Mouse (Mus musculus) thymus, adult 2 months (tissue): ENCODE measurements at regions not wholly inside any gene's neighbourhood (a gene's known extent, or its start where the extent isn't known, plus 50 kb on each side); places are given as distances from the start of the nearest gene placed in this dataset.

Source experiments
- DNase-seq: peaks from one replicate; pipeline ENCODE4 v3.0.0; 2021
- H3K27ac ChIP-seq: fragments of 200-500 bp; 2 replicates; pipeline ENCODE4 v1.5.1; 2012; ENCODE audit warnings: low read length, control low read depth; ENCODE audit not compliant: control insufficient read depth, insufficient read depth
- H3K27me3 ChIP-seq: fragments of 200-500 bp; 2 replicates; pipeline ENCODE4 v1.6.1; 2012; ENCODE audit warnings: mild to moderate bottlenecking, low read length, moderate library complexity, mixed read lengths; ENCODE audit not compliant: control insufficient read depth, insufficient read depth
- H3K36me3 ChIP-seq: fragments of 200-500 bp; 2 replicates; pipeline ENCODE4 v1.6.1; 2012; ENCODE audit warnings: mild to moderate bottlenecking, low read length, moderate library complexity; ENCODE audit not compliant: control insufficient read depth, insufficient read depth
- H3K4me1 ChIP-seq: fragments of 200-500 bp; replicated peaks from 2 replicates; pipeline ENCODE4 v1.6.1; 2012; ENCODE audit warnings: low read length; ENCODE audit not compliant: control insufficient read depth, insufficient read depth
- H3K4me3 ChIP-seq: fragments of 200-500 bp; 2 replicates; pipeline ENCODE4 v1.5.1; 2012; ENCODE audit warnings: mild to moderate bottlenecking, low read length, control low read depth, moderate library complexity; ENCODE audit not compliant: control insufficient read depth, insufficient read depth
- CTCF ChIP-seq: fragments of 200-500 bp; IDR thresholded peaks from 2 replicates; pipeline ENCODE4 v1.5.1; 2012; ENCODE audit warnings: mild to moderate bottlenecking, control low read depth, low read length, moderate library complexity, borderline replicate concordance; ENCODE audit not compliant: control insufficient read depth, poor library complexity, insufficient read depth; ENCODE audit errors: extremely low read depth
- POLR2A ChIP-seq: fragments of 200-500 bp; IDR thresholded peaks from 2 replicates; pipeline ENCODE4 v1.6.1; 2012; ENCODE audit warnings: mild to moderate bottlenecking, low read length, control low read depth, moderate library complexity; ENCODE audit not compliant: control insufficient read depth, poor library complexity, insufficient read depth; ENCODE audit errors: extremely low read depth
- WGBS: fragments of 180-500 bp; shearing (Covaris S2); methylation state at CpG from one replicate; pipeline ENCODE4 v1.1.7; 2018; 5-methylcytosine and 5-hydroxymethylcytosine counted together

GRCm38 (mm10) chr14:74117686-74118085 lies 456.7 kb downstream of the Gm21750 start:
- TF ChIP-seq POLR2A (no peak), CTCF (no peak)
- no peaks in the 10 kb centered on the region for H3K27me3 ChIP-seq
- DNase-seq: no peak
- H3K27ac ChIP-seq: no peak overlapping the region
- no peaks in the 10 kb centered on the region for H3K4me1 ChIP-seq
- no peaks in the 10 kb centered on the region for H3K36me3 ChIP-seq
- WGBS: 82% methylated on average over 2 of the region's 2 CpGs
- H3K4me3 ChIP-seq: no peak overlapping the region

- no peak for DNase-seq
- WGBS: 60% methylated on average over 4 of the region's 4 CpGs
- Histone ChIP-seq H3K27ac (no peak overlapping the region), H3K27me3 (no peaks in the 10 kb centered on the region), H3K4me1 (no peaks in the 10 kb centered on the region), H3K4me3 (no peak overlapping the region), H3K36me3 (no peaks in the 10 kb centered on the region)
- TF ChIP-seq POLR2A (no peak), CTCF (no peak)
Measured at GRCm38 (mm10) chr14:74145202-74145700, 484.2 kb downstream of the Gm21750 start.

- DNase-seq: no peak
- Histone ChIP-seq H3K4me3 (no peak overlapping the region), H3K4me1 (no peaks in the 10 kb centered on the region), H3K27me3 (no peaks in the 10 kb centered on the region), H3K36me3 (no peaks in the 10 kb centered on the region), H3K27ac (no peak overlapping the region)
- TF ChIP-seq POLR2A (no peak), CTCF (no peak)
- WGBS: 93% methylated on average over 2 of the region's 2 CpGs
Measured at GRCm38 (mm10) chr14:74166221-74166620, 474.4 kb upstream of the Htr2a start.

DNA sequence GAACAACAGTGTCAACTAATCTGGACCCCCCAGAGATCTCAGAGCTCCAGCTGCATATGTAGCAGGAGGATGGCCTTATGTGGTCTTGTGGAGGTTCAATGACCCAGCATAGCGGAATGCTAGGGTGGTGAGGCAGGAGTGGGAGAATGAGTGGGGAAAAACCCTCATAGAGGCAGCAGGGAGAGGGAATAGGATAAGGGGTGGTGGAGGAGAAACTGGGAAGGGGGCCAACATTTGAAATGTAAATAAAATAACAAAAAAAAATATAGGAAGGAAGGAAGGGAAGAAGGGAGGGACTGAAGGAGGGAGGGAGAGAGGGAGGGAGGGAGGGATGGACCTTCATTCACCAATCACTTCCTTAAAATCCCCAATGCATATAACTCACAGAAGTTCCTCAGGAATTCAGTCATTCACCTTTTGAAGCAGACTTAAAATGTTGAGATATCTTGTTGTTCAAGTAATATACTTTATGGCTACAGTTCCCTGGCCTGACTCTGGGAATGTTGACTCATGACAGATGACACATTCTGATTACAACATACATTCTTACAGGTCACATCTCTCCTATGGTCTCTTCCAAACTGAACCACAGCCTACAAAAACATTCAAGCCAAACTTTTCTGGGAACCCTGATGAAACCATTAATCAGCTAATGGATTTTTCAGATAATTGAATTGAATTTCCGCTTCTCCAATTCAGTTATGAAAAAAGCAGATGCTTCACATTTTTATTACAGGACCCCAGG lies 471.3 kb upstream of the Htr2a start:
- Histone ChIP-seq H3K27ac (no peak overlapping the region), H3K36me3 (no peaks in the 10 kb centered on the region), H3K4me1 (no peaks in the 10 kb centered on the region), H3K27me3 (no peaks in the 10 kb centered on the region), H3K4me3 (no peak overlapping the region)
- DNase-seq: no peak
- WGBS: 94% methylated on average over 2 of the region's 2 CpGs
- TF ChIP-seq CTCF (no peak), POLR2A (no peak)

DNA sequence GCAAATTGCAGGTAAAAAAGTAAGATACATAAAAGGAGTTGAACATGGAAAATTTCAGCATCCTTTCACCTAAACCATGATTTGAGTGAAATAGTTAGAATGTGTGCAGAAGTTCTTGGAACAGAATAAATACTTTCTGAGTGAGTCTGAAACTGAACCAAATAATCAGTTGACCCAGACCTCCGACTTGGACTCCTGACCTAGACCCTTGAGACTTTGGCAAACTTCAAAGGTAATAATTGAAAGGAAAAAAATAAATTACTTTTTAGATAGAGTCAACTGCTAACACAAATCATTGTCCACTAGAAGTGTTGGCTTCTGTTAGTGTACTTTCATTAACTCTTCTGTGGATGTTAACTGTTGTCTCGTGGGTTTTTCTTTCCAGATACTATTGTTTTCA lies 460.6 kb upstream of the Htr2a start:
- Histone ChIP-seq H3K36me3 (no peaks in the 10 kb centered on the region), H3K27ac (no peak overlapping the region), H3K4me3 (no peak overlapping the region), H3K27me3 (no peaks in the 10 kb centered on the region), H3K4me1 (no peaks in the 10 kb centered on the region)
- 94% methylated on average over 2 of the region's 2 CpGs for WGBS
- no peak for DNase-seq
- TF ChIP-seq POLR2A (no peak), CTCF (no peak)

GRCm38 (mm10) chr14:74182996-74183395 lies 457.6 kb upstream of the Htr2a start:
- TF ChIP-seq POLR2A: no peak
- TF ChIP-seq CTCF: no peak
- Histone ChIP-seq H3K27ac (no peak overlapping the region), H3K36me3 (no peaks in the 10 kb centered on the region), H3K4me1 (no peaks in the 10 kb centered on the region), H3K27me3 (no peaks in the 10 kb centered on the region), H3K4me3 (no peak overlapping the region)
- 95% methylated on average over 4 of the region's 4 CpGs for WGBS
- DNase-seq: no peak
